Mouse (Mus musculus) forebrain, embryonic 14.5 days (tissue): ENCODE measurements around the gene Ahcyl2. TPM values are rescaled to one million over a fixed set of nuclear protein-coding genes. Genes with fewer than 3 reads are reported as not detected.

Source experiments
- ATAC-seq: fragments of 200-750 bp; cut with Nextera tagmentation; 2 replicates; pipeline ENCODE4 v1.8.0; 2017; ENCODE audit warnings: mild to moderate bottlenecking, moderate library complexity
- DNase-seq: peaks from one replicate; pipeline ENCODE4 v3.0.0-alpha.2; 2015; ENCODE audit warnings: low spot score
- H3K27ac ChIP-seq: fragments of 300-500 bp; sonication (generic); 2 replicates; pipeline ENCODE4 v1.5.1; 2014; ENCODE audit warnings: low read depth, mild to moderate bottlenecking, control low read depth, low read length, moderate library complexity
- H3K27me3 ChIP-seq: fragments of 300-500 bp; sonication (generic); replicated peaks from 2 replicates; pipeline ENCODE4 v1.6.1; 2014; ENCODE audit warnings: low read length, control low read depth, mixed read lengths; ENCODE audit not compliant: control insufficient read depth, insufficient read depth
- H3K36me3 ChIP-seq: fragments of 300-500 bp; sonication (generic); 2 replicates; pipeline ENCODE4 v1.6.1; 2014; ENCODE audit warnings: low read length, control low read depth; ENCODE audit not compliant: control insufficient read depth, insufficient read depth
- H3K4me1 ChIP-seq: fragments of 300-500 bp; sonication (generic); 2 replicates; pipeline ENCODE4 v1.6.1; 2014; ENCODE audit warnings: antibody characterized with exemption, low read length, control low read depth; ENCODE audit not compliant: control insufficient read depth, insufficient read depth
- H3K4me2 ChIP-seq: fragments of 300-500 bp; sonication (generic); 2 replicates; pipeline ENCODE4 v1.6.1; 2014; ENCODE audit warnings: mild to moderate bottlenecking, control low read depth, low read length
- H3K4me3 ChIP-seq: fragments of 300-500 bp; sonication (generic); 2 replicates; pipeline ENCODE4 v1.5.1; 2014; ENCODE audit warnings: low read depth, low read length, control low read depth
- H3K9ac ChIP-seq: fragments of 300-500 bp; sonication (generic); 2 replicates; pipeline ENCODE4 v1.6.1; 2014; ENCODE audit warnings: mild to moderate bottlenecking, low read length, control low read depth, moderate library complexity
- H3K9me3 ChIP-seq: fragments of 300-500 bp; sonication (generic); replicated peaks from 2 replicates; pipeline ENCODE4 v1.6.1; 2016; ENCODE audit warnings: low read length, control low read depth, mixed read lengths; ENCODE audit not compliant: control insufficient read depth
- WGBS: fragments of 180-500 bp; shearing (Covaris S2); extraction: QIAGEN DNeasy Blood & Tissue Kit; methylation state at CpG from one replicate; pipeline ENCODE4 v1.1.7; 2014; 5-methylcytosine and 5-hydroxymethylcytosine counted together
- polyA plus RNA-seq: library from polyadenylated mRNA; unstranded; fragments of >200 nt; fragmentation: Nextera tagmentation; extraction: Ambion mirVana; gene quantifications from 2 replicates; pipeline ENCODE4 v1.2.1, GENCODE M21; 2014

Gene Ahcyl2
- polyA plus RNA-seq, 1 experiment from 2014 or later = 8.6 TPM

DNA sequence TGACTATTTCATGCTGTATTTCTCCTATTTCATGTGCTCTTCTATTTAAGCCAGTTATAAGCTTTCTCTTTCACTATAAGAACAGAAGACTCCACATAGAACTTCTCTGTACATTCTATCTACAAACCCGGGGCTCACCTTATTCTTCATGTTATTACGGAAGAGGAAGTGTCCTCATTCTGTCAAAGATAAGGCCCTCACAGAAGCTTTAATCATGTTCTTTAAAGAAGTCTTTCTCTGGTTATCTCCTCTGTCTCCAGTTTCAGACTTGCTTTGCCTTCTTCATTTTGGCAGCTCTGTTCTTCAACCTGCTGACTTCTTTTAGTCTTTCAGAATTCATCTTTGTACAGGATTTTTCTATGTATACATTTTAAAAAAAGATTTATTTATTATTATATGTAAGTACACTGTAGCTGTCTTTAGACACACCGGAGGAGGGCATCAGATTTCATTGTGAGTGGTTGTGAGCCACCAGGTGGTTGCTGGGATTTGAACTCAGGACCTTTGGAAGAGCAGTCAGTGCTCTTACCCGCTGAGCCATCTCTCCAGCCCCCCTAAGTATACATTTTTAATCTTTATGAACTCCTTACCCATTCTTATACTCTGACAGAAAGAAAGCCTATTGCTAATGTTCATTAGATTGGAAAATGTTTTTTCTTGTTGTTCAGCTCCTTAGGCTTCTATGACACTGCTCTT is 8.9 kb downstream of the Ahcyl2 start:
- DNase-seq (no peak), ATAC-seq (no peak)
- no peak overlapping the region for H3K9ac ChIP-seq
- no peaks in the 10 kb centered on the region for H3K4me1 ChIP-seq
- no peak overlapping the region for H3K4me3 ChIP-seq
- H3K27me3 ChIP-seq = no peaks in the 10 kb centered on the region
- H3K36me3 ChIP-seq = no peaks in the 10 kb centered on the region
- no peak overlapping the region for H3K27ac ChIP-seq
- H3K9me3 ChIP-seq = no peaks in the 10 kb centered on the region
- 86% methylated on average over 4 of the region's 4 CpGs for WGBS
- H3K4me2 ChIP-seq = no peak overlapping the region

DNA sequence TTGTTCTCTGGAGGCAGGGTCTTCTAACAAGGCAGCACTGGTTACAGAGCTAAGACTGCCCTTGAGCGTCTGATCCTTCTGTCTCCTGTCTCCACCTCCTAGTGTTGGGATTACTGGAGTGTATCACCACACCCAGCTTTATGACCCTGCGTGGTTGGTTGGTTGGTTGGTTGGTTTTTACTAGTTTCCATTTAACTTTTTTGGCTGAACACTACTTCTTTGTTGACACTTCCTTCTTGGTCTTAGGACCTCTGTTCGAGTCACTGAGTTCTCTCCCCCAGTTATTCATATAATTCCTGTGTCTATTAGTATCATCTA is 9.4 kb downstream of the Ahcyl2 start:
- Histone ChIP-seq H3K9ac (no peak overlapping the region), H3K36me3 (no peaks in the 10 kb centered on the region)

DNA sequence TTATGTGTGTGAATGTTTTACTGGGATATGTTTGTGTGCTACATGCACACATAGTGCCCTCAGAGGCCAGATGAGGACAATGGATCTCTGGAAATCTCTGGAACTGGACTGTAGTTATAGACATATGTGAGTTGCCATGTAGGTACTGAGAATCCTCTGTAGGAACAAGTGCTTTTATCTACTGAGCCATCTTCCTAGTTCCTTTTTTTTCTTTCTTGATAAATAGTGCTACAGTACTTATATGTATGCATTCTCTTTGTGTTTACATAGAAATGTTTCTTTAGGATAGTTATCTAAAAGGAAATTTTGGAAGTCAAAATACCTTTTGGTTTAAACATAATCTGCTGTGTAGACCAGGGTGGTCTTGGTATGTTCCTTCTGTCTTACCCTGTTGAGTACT is 12.3 kb downstream of the Ahcyl2 start:
- Histone ChIP-seq H3K9ac (no peak overlapping the region), H3K9me3 (no peaks in the 10 kb centered on the region), H3K36me3 (no peaks in the 10 kb centered on the region), H3K4me1 (no peaks in the 10 kb centered on the region), H3K4me3 (no peak overlapping the region), H3K27ac (no peak overlapping the region), H3K27me3 (no peaks in the 10 kb centered on the region), H3K4me2 (no peak overlapping the region)
- ATAC-seq = no peak
- no peak for DNase-seq

More for the DNA sequence above, 9.4 kb downstream of the Ahcyl2 start:
- Histone ChIP-seq H3K27me3 (no peaks in the 10 kb centered on the region), H3K4me2 (no peak overlapping the region), H3K4me3 (no peak overlapping the region), H3K4me1 (no peaks in the 10 kb centered on the region), H3K9me3 (no peaks in the 10 kb centered on the region), H3K27ac (no peak overlapping the region)
- WGBS = 77% methylated on average over 3 of the region's 3 CpGs
- no peak for DNase-seq
- no peak for ATAC-seq

DNA sequence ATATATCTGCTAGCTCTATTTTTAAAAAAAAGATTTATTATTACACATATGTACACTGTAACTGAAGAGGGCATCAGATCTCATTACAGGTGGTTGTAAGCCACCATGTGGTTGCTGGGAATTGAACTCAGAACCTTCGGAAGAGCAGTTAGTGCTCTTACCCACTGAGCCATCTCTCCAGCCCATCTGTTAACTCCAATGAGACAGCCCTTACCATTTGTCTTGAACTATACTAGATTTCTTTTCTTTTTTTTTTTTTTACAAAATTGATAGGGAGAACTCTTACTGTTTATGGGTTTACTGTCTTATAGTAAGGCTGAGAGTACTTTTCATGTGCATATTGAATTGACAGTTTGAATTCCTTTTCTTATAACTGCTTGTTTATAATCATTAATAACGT is 12.8 kb downstream of the Ahcyl2 start:
- Histone ChIP-seq H3K27ac (no peak overlapping the region), H3K4me2 (no peak overlapping the region), H3K9me3 (no peaks in the 10 kb centered on the region), H3K4me1 (no peaks in the 10 kb centered on the region), H3K27me3 (no peaks in the 10 kb centered on the region), H3K4me3 (no peak overlapping the region), H3K9ac (no peak overlapping the region), H3K36me3 (no peaks in the 10 kb centered on the region)
- DNase-seq = no peak
- ATAC-seq = no peak
- 91% methylated on average over 2 of the region's 2 CpGs for WGBS

DNA sequence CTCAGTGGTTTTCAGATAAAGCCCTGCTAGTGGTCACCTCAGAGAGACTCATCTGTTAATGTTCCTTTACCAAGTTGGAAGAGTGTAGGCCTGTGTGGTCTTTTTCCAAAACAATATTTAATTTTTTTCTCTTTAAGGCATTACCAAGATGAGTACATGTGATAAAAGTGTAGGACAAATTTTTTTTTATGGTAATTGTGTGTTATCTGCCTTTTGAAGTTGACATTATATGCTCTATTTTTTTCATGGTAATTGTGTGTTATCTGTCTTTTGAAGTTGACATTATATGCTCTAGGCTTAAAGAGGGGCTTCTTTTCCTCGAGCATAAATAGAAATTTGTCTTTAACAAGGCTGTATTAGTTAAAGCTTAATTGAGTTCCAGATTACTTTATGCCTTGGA is 14.4 kb downstream of the Ahcyl2 start:
- Histone ChIP-seq H3K4me1 (no peaks in the 10 kb centered on the region), H3K27ac (no peak overlapping the region), H3K27me3 (no peaks in the 10 kb centered on the region), H3K36me3 (no peaks in the 10 kb centered on the region), H3K9ac (no peak overlapping the region), H3K4me3 (no peak overlapping the region), H3K9me3 (no peaks in the 10 kb centered on the region), H3K4me2 (no peak overlapping the region)
- DNase-seq = no peak
- 74% methylated on average over 1 of the region's 1 CpGs for WGBS
- ATAC-seq = no peak

DNA sequence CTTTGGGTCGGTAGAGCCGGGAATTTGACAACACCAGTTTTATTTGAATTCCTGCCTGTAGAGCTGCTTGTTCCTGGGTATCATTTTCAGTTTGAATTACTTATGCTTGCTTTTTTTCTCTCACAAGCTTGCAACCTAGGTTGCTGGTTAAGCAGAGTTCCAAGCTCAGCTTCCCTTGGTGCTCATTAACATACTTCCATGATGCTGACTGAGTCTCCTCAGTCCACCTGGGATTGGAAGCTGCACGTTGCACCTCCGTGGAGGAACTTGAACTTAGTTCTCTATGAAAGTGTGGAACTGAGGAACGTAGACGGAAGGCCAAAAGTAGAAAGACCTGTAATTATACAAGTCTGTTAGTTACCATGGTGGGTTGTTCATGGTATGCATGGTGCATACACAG is 16.1 kb downstream of the Ahcyl2 start:
- ATAC-seq = no peak
- H3K4me2 ChIP-seq = no peak overlapping the region
- H3K27ac ChIP-seq = no peak overlapping the region
- WGBS = 94% methylated on average over 6 of the region's 6 CpGs
- no peaks in the 10 kb centered on the region for H3K27me3 ChIP-seq
- H3K4me1 ChIP-seq = peaks cover under 1% of the 10 kb centered on the region; the same call in 1 of the 2 replicates
- H3K9ac ChIP-seq = no peak overlapping the region
- no peak for DNase-seq
- no peaks in the 10 kb centered on the region for H3K36me3 ChIP-seq
- no peak overlapping the region for H3K4me3 ChIP-seq
- H3K9me3 ChIP-seq = no peaks in the 10 kb centered on the region

DNA sequence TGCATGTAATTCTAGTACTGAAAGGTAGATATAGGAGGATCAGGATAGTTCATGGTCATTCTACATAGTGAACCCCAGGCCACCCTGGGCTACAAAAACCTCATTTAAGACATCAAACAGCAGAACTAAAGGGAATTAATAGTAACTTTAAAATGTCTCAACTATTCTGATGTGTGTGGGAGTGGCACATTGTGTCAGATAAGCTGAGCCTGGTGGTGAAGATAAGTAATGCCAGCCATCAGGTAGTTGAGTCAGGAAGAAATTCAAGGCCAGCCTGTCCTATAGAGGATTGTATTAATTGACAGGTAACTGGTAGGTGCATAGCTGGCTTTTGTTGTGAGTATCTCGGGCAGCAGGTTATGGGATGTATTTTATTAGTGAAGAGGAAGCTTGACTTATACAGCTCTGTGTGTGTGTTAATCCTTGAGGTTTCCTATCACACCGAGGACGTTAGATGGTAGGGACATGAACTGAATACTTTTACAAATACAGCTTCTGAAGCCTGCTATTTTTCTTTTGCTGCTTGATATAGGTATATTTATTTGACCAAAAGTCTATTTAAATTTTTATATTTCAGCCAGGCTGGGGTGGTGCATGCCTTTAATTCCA is 16.7 kb downstream of the Ahcyl2 start:
- no peak for ATAC-seq
- Histone ChIP-seq H3K4me2 (no peak overlapping the region), H3K36me3 (no peaks in the 10 kb centered on the region), H3K27ac (no peak overlapping the region), H3K4me1 (peaks cover 6% of the 10 kb centered on the region; the same call in 1 of the 2 replicates), H3K4me3 (no peak overlapping the region), H3K9me3 (no peaks in the 10 kb centered on the region), H3K27me3 (no peaks in the 10 kb centered on the region), H3K9ac (no peak overlapping the region)
- no peak for DNase-seq
- 91% methylated on average over 3 of the region's 3 CpGs for WGBS

DNA sequence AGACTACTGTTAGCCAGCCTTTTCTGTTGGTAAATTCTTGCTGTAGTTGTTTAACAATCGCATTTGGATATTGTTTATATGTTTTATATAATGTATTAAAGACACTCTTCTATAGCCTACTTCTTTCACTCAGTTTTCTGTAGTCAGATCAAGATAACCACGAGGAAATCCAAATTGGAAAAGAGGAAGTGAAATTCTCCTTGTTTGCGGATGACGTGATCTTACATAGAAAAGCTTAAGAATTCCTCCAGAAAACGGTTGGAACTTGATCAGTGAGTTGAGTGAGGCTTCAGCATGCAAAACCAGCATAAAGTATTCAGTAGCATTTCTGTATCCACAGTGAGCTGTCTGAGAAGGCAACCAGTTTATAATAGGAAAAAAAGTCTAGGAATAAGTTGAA is 17.9 kb downstream of the Ahcyl2 start:
- Histone ChIP-seq H3K9me3 (no peaks in the 10 kb centered on the region), H3K4me1 (peaks cover 6% of the 10 kb centered on the region; the same call in 1 of the 2 replicates), H3K27ac (no peak overlapping the region), H3K9ac (no peak overlapping the region), H3K4me3 (no peak overlapping the region), H3K36me3 (no peaks in the 10 kb centered on the region), H3K4me2 (no peak overlapping the region), H3K27me3 (no peaks in the 10 kb centered on the region)
- DNase-seq (no peak), ATAC-seq (no peak)
- 84% methylated on average over 5 of the region's 5 CpGs for WGBS

DNA sequence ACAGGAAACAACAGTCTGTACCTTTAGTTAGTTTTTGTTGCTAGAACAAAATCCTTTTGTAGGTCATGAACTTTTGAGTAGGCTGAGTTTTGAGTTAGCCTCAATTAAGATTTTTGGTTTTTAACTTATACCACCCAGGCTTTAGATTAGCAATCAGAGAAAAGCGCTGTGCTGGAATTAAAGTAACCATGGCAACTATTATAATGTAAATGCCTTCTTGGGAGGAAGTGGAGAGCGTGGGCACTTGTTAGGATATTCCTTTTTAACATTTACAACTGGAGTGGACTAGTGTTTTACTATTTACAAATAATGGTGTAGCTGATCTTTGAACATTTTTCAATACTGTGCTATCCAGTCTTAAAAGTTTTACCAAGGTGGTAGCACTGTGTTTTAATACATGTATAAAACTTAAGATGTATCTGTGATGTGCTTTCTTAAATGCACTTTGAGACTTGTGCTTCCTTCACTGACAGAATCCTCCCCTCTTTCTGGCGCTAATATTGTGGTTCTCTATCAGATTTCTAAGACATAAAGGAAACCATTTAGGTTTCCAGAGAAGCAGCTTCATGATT is 21.1 kb downstream of the Ahcyl2 start:
- 1% methylated on average over 3 of the region's 3 CpGs for WGBS
- Histone ChIP-seq H3K27ac (no peak overlapping the region), H3K36me3 (no peaks in the 10 kb centered on the region), H3K4me3 (no peak overlapping the region), H3K27me3 (no peaks in the 10 kb centered on the region), H3K9me3 (no peaks in the 10 kb centered on the region), H3K4me2 (no peak overlapping the region), H3K9ac (no peak overlapping the region), H3K4me1 (peaks cover 6% of the 10 kb centered on the region; the same call in 1 of the 2 replicates)
- ATAC-seq (no peak), DNase-seq (peak; percentile 73)
